Mouse (Mus musculus): ENCODE measurements around the gene Exoc4.

DNA sequence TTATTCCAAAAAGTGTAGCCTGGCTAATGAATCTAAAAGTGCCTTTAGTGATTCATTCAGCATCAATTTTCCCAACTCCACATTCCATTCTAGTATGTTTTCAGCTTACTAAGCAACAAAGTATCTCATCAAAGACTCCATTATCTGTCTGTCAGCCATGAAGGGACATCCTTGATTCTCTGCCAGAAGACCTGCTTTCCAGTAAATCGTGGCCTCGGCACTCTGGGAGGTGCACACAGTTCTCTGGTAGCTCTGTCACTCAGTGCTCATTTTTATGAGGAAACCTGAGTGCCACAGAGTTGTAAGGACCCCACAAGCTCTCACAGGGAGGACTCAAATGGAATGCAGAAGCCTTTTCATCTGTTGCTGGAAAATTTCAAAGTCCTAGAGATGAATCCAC is 436.4 kb downstream of the Exoc4 start:
- TF ChIP-seq MEF2A (IDR thresholded peaks at IDR 0.05; ENCODE audit: borderline replicate concordance, low read depth, low read length): no peak
- no peak for TF ChIP-seq E2F4 (IDR thresholded peaks at IDR 0.05; ENCODE audit: insufficient replicate concordance, low read depth, low read length)
- TF ChIP-seq CTCF (conservative IDR thresholded peaks at IDR 0.05 in 1 of 2, IDR thresholded peaks at IDR 0.05 in 1 of 2; ENCODE audit: low read depth in 2 of 2, low read length in 2 of 2): no peak
- no peak for TF ChIP-seq TCF12 (IDR thresholded peaks at IDR 0.05; ENCODE audit: low read depth, low read length)
- TF ChIP-seq POLR2A (IDR thresholded peaks at IDR 0.05; ENCODE audit: low read depth, low read length): no peak
- TF ChIP-seq MAX (IDR thresholded peaks at IDR 0.05; ENCODE audit: low read length): no peak
- TF ChIP-seq EP300 (IDR thresholded peaks at IDR 0.05; ENCODE audit: low read length): no peak
